Mouse (Mus musculus) neural tube, embryonic 13.5 days (tissue): ENCODE data around the gene Rnf7. TPM values are rescaled to one million over a fixed set of nuclear protein-coding genes. Genes with fewer than 3 reads are reported as not detected.

Experiments
- ATAC-seq: fragments of 200-750 bp; cut with Nextera tagmentation; 2 replicates; pipeline ENCODE4 v1.8.0; 2017; ENCODE audit warnings: low read depth, mild to moderate bottlenecking, moderate TSS enrichment, moderate library complexity
- H3K27ac ChIP-seq: fragments of 300-500 bp; sonication (generic); replicated peaks from 2 replicates; pipeline ENCODE4 v1.5.1; 2015; ENCODE audit warnings: moderate library complexity, mild to moderate bottlenecking, inconsistent platforms
- H3K27me3 ChIP-seq: fragments of 300-500 bp; sonication (generic); 2 replicates; pipeline ENCODE4 v1.6.1; 2015; ENCODE audit warnings: mild to moderate bottlenecking, inconsistent platforms
- H3K36me3 ChIP-seq: fragments of 300-500 bp; sonication (generic); 2 replicates; pipeline ENCODE4 v1.6.1; 2015; ENCODE audit warnings: mild to moderate bottlenecking, inconsistent platforms
- H3K4me1 ChIP-seq: fragments of 300-500 bp; sonication (generic); replicated peaks from 2 replicates; pipeline ENCODE4 v1.6.1; 2015; ENCODE audit warnings: inconsistent platforms
- H3K4me2 ChIP-seq: fragments of 300-500 bp; sonication (generic); 2 replicates; pipeline ENCODE4 v1.6.1; 2015; ENCODE audit warnings: inconsistent platforms, mild to moderate bottlenecking, moderate library complexity
- H3K4me3 ChIP-seq: fragments of 300-500 bp; sonication (generic); 2 replicates; pipeline ENCODE4 v1.5.1; 2015; ENCODE audit warnings: mild to moderate bottlenecking, inconsistent platforms
- H3K9ac ChIP-seq: fragments of 300-500 bp; sonication (generic); 2 replicates; pipeline ENCODE4 v1.6.1; 2015; ENCODE audit warnings: moderate library complexity, mild to moderate bottlenecking, inconsistent platforms
- H3K9me3 ChIP-seq: fragments of 300-500 bp; sonication (generic); 2 replicates; pipeline ENCODE4 v1.6.1; 2016; ENCODE audit warnings: inconsistent platforms
- WGBS: fragments of 180-500 bp; shearing (Covaris S2); methylation state at CpG from one replicate; pipeline ENCODE4 v1.1.7; 2015; 5-methylcytosine and 5-hydroxymethylcytosine counted together
- polyA plus RNA-seq: library from polyadenylated mRNA; unstranded; fragments of >200 nt; fragmentation: Nextera tagmentation; extraction: Ambion mirVana; gene quantifications from 2 replicates; pipeline ENCODE4 v1.2.1, GENCODE M21; 2015

Rnf7 gene
- polyA plus RNA-seq, 1 experiment from 2014 or later, result 285 TPM

- no peak for ATAC-seq
- Histone ChIP-seq H3K4me3 (no peak overlapping the region), H3K36me3 (no peaks in the 10 kb centered on the region), H3K4me1 (peaks cover 19% of the 10 kb centered on the region), H3K4me2 (no peak overlapping the region), H3K9me3 (no peaks in the 10 kb centered on the region), H3K27me3 (no peaks in the 10 kb centered on the region), H3K9ac (no peak overlapping the region), H3K27ac (no peak overlapping the region)
- WGBS, result 85% methylated on average over 3 of the region's 3 CpGs
Observed at GRCm38 (mm10) chr9:96432575-96432974, 45.9 kb downstream of the Rnf7 start.

GRCm38 (mm10) chr9:96431081-96431480 lies 47.4 kb downstream of the Rnf7 start:
- Histone ChIP-seq H3K9ac (no peak overlapping the region), H3K4me1 (0 out of 2 replicates have a peak, but pooled peaks cover 4% of the 10 kb centered on the region), H3K27ac (no peak overlapping the region), H3K36me3 (no peaks in the 10 kb centered on the region), H3K27me3 (no peaks in the 10 kb centered on the region), H3K4me2 (no peak overlapping the region), H3K9me3 (no peaks in the 10 kb centered on the region), H3K4me3 (no peak overlapping the region)
- WGBS, result 54% methylated on average over 3 of the region's 3 CpGs
- no peak for ATAC-seq

GRCm38 (mm10) chr9:96428336-96429046 lies 50.0 kb downstream of the Rnf7 start:
- 84% methylated on average over 17 of the region's 17 CpGs for WGBS
- Histone ChIP-seq H3K27ac (no peak overlapping the region), H3K4me2 (no peak overlapping the region)

GRCm38 (mm10) chr9:96424027-96424426 lies 54.4 kb downstream of the Rnf7 start:
- ATAC-seq, result no peak
- Histone ChIP-seq H3K27ac (no peak overlapping the region), H3K9ac (no peak overlapping the region), H3K36me3 (no peaks in the 10 kb centered on the region), H3K4me3 (no peak overlapping the region), H3K9me3 (no peaks in the 10 kb centered on the region), H3K27me3 (no peaks in the 10 kb centered on the region), H3K4me1 (no peaks in the 10 kb centered on the region), H3K4me2 (no peak overlapping the region)
- 35% methylated on average over 8 of the region's 8 CpGs for WGBS

More at GRCm38 (mm10) chr9:96428336-96429046, 50.0 kb downstream of the Rnf7 start:
- no peaks in the 10 kb centered on the region for H3K36me3 ChIP-seq
- H3K27me3 ChIP-seq, result no peaks in the 10 kb centered on the region
- ATAC-seq, result no peak
- no peak overlapping the region for H3K4me3 ChIP-seq
- H3K4me1 ChIP-seq, result no peaks in the 10 kb centered on the region
- no peak overlapping the region for H3K9ac ChIP-seq
- H3K9me3 ChIP-seq, result no peaks in the 10 kb centered on the region

Other genes with a start within 250 kb of the Rnf7 start
- gene Atp1b3, start 114.2 kb downstream of the Rnf7 start, polyA plus RNA-seq, result 180 and 182 TPM in 2 replicates
- gene Gm28729, start 46.6 kb upstream of the Rnf7 start, polyA plus RNA-seq, result 0.15 TPM in 1 of 2 replicates, not detected in the other
- 16.3 and 17.7 TPM in 2 replicates for gene Rasa2, start 152.9 kb upstream of the Rnf7 start, polyA plus RNA-seq